Mouse (Mus musculus) frontal cortex, adult (tissue): ENCODE data around the gene Acy3.
"Not testable (repeated sequence)": the region's sequence is repeated elsewhere in the genome, so short reads cannot be mapped to it uniquely, and the experiment has no call there.

Experiments used
- ATAC-seq: cut with Nextera tagmentation; 2 replicates; pipeline ENCODE4 v1.9.2; 2017; ENCODE audit warnings: mild to moderate bottlenecking, moderate library complexity, mixed read lengths; ENCODE audit not compliant: low TSS enrichment

The Acy3 gene

GRCm38 (mm10) chr19:3986334-3986733 is at the start of gene Acy3:
Gene Acy3, plus strand, starts transcription at chr19:3986570.
- peak; percentile 52; the same call in 1 of the 2 replicates for ATAC-seq

- no peak for ATAC-seq
Measured at GRCm38 (mm10) chr19:3942315-3942714, 44.1 kb upstream of the Acy3 start.

- no peak for ATAC-seq
Measured at GRCm38 (mm10) chr19:3942986-3943735, 43.2 kb upstream of the Acy3 start.

- no peak for ATAC-seq
Measured at GRCm38 (mm10) chr19:3945872-3946564, 40.4 kb upstream of the Acy3 start.

- peak; percentile 67; the same call in 1 of the 2 replicates for ATAC-seq
Measured at GRCm38 (mm10) chr19:3946715-3947114, 39.7 kb upstream of the Acy3 start.

- ATAC-seq, result no peak
Measured at GRCm38 (mm10) chr19:3947813-3948212, 38.6 kb upstream of the Acy3 start.

- ATAC-seq, result no peak
Measured at GRCm38 (mm10) chr19:3948546-3948945, 37.8 kb upstream of the Acy3 start.

- ATAC-seq, result no peak
Measured at GRCm38 (mm10) chr19:3950331-3950730, 36.0 kb upstream of the Acy3 start.

- ATAC-seq, result no peak
Measured at GRCm38 (mm10) chr19:3951461-3951860, 34.9 kb upstream of the Acy3 start.

- no peak for ATAC-seq
Measured at GRCm38 (mm10) chr19:3952099-3952498, 34.3 kb upstream of the Acy3 start.

- ATAC-seq, result no peak
Measured at GRCm38 (mm10) chr19:3955033-3955432, 31.3 kb upstream of the Acy3 start.

- ATAC-seq, result no peak
Measured at GRCm38 (mm10) chr19:3955804-3956203, 30.6 kb upstream of the Acy3 start.

- ATAC-seq, result not testable (repeated sequence)
Measured at GRCm38 (mm10) chr19:3957296-3958036, 28.9 kb upstream of the Acy3 start.

- no peak for ATAC-seq
Measured at GRCm38 (mm10) chr19:3958470-3958869, 27.9 kb upstream of the Acy3 start, which contains the start of gene Aldh3b3. Gene Aldh3b3, plus strand, starts transcription at chr19:3958645.

GRCm38 (mm10) chr19:3959030-3959429 is 27.3 kb upstream of the Acy3 start:
- ATAC-seq, result no peak

- no peak for ATAC-seq
Measured at GRCm38 (mm10) chr19:3960211-3960610, 26.2 kb upstream of the Acy3 start.

- not testable (repeated sequence) for ATAC-seq
Measured at GRCm38 (mm10) chr19:3961805-3962204, 24.6 kb upstream of the Acy3 start.

- no peak for ATAC-seq
Measured at GRCm38 (mm10) chr19:3962469-3962868, 23.9 kb upstream of the Acy3 start.

GRCm38 (mm10) chr19:3964030-3964429 is 22.3 kb upstream of the Acy3 start:
- ATAC-seq, result no peak

GRCm38 (mm10) chr19:3966330-3967075 is 19.9 kb upstream of the Acy3 start:
- peak; percentile 23; the same call in 1 of the 2 replicates for ATAC-seq

- ATAC-seq, result no peak
Measured at GRCm38 (mm10) chr19:3967258-3967657, 19.1 kb upstream of the Acy3 start.

- ATAC-seq, result no peak
Measured at GRCm38 (mm10) chr19:3972229-3972628, 14.1 kb upstream of the Acy3 start, which contains the start of gene Aldh3b2. Gene Aldh3b2, plus strand, starts transcription at chr19:3972328.
